Mouse (Mus musculus) cerebellum, adult 2 months (tissue): ENCODE results near the gene Mast4. TPM values are rescaled to one million over a fixed set of nuclear protein-coding genes. Genes with fewer than 3 reads are reported as not detected.
A peak's percentile ranks its signal among the peaks of the same experiment; 100 is the strongest.

Experiments used
- DNase-seq, 2 experiments: peaks; one replicate each; pipeline ENCODE4 v3.0.0; 2021
- H3K27ac ChIP-seq: fragments of 200-500 bp; 2 replicates; pipeline ENCODE4 v1.5.1; 2012; ENCODE audit warnings: low read length, control low read depth, inconsistent platforms; ENCODE audit not compliant: insufficient read depth
- H3K27me3 ChIP-seq: fragments of 200-500 bp; 2 replicates; pipeline ENCODE4 v1.6.1; 2012; ENCODE audit warnings: inconsistent platforms, mild to moderate bottlenecking, low read length, moderate library complexity; ENCODE audit not compliant: control insufficient read depth, insufficient read depth
- H3K4me1 ChIP-seq: fragments of 200-500 bp; 2 replicates; pipeline ENCODE4 v1.6.1; 2011; ENCODE audit warnings: low read length; ENCODE audit not compliant: control insufficient read depth, insufficient read depth
- H3K4me3 ChIP-seq: fragments of 200-500 bp; replicated peaks from 2 replicates; pipeline ENCODE3; 2011; ENCODE audit warnings: mild to moderate bottlenecking, low read depth, low read length, control low read depth; ENCODE audit not compliant: insufficient read depth
- CTCF ChIP-seq: fragments of 200-500 bp; IDR thresholded peaks from 2 replicates; pipeline ENCODE4 v1.5.1; 2011; ENCODE audit warnings: low read depth, mild to moderate bottlenecking, control low read depth, low read length, moderate library complexity, borderline replicate concordance; ENCODE audit not compliant: insufficient read depth
- POLR2A ChIP-seq: fragments of 200-500 bp; IDR thresholded peaks from 2 replicates; pipeline ENCODE4 v1.6.1; 2011; ENCODE audit warnings: low read length, control low read depth, borderline replicate concordance; ENCODE audit not compliant: insufficient read depth
- WGBS: fragments of 180-500 bp; shearing (Covaris S2); methylation state at CpG from one replicate; pipeline ENCODE4 v1.1.7; 2018; 5-methylcytosine and 5-hydroxymethylcytosine counted together
- polyA plus RNA-seq: library from polyadenylated mRNA; depleted of rRNA; stranded (reverse); fragments of >200 nt; gene quantifications from 2 replicates; pipeline ENCODE4 v1.2.3, GENCODE M21; 2012

Gene Mast4
- polyA plus RNA-seq, 1 experiment, result 21.2 TPM

GRCm38 (mm10) chr13:102755124-102755523, 579.2 kb downstream of the Mast4 start:
- WGBS, result 92% methylated on average over 8 of the region's 8 CpGs
- H3K4me3 ChIP-seq, result no peak overlapping the region

GRCm38 (mm10) chr13:102753714-102754556, 580.4 kb downstream of the Mast4 start:
- no peak overlapping the region for H3K27ac ChIP-seq
- no peaks in the 10 kb centered on the region for H3K27me3 ChIP-seq
- H3K4me3 ChIP-seq, result no peak overlapping the region
- DNase-seq, result no peak
- TF ChIP-seq CTCF (no peak), POLR2A (no peak)
- H3K4me1 ChIP-seq, result no peaks in the 10 kb centered on the region
- 78% methylated on average over 19 of the region's 19 CpGs for WGBS

More at GRCm38 (mm10) chr13:102755124-102755523, 579.2 kb downstream of the Mast4 start:
- Histone ChIP-seq H3K4me1 (no peaks in the 10 kb centered on the region), H3K27me3 (no peaks in the 10 kb centered on the region), H3K27ac (no peak overlapping the region)
- TF ChIP-seq POLR2A, result no peak
- no peak for TF ChIP-seq CTCF
- DNase-seq, result no peak

- no peaks in the 10 kb centered on the region for H3K4me1 ChIP-seq
These were observed 584.4 kb downstream of the Mast4 start for GRCm38 (mm10) chr13:102749891-102750290.

GRCm38 (mm10) chr13:102749194-102749593, 585.1 kb downstream of the Mast4 start:
- WGBS, result 53% methylated on average over 6 of the region's 6 CpGs
- no peak for TF ChIP-seq CTCF
- no peak for TF ChIP-seq POLR2A
- H3K27ac ChIP-seq, result no peak overlapping the region
- DNase-seq, result no peak
- H3K4me1 ChIP-seq, result no peaks in the 10 kb centered on the region
- H3K4me3 ChIP-seq, result no peak overlapping the region
- no peaks in the 10 kb centered on the region for H3K27me3 ChIP-seq

More at GRCm38 (mm10) chr13:102749891-102750290, 584.4 kb downstream of the Mast4 start:
- Histone ChIP-seq H3K4me3 (no peak overlapping the region), H3K27me3 (no peaks in the 10 kb centered on the region), H3K27ac (no peak overlapping the region)
- DNase-seq, result no peak
- WGBS, result 85% methylated on average over 10 of the region's 10 CpGs
- no peak for TF ChIP-seq POLR2A
- no peak for TF ChIP-seq CTCF

- DNase-seq, result no peak
- no peak overlapping the region for H3K27ac ChIP-seq
- WGBS, result 85% methylated on average over 17 of the region's 17 CpGs
- no peak overlapping the region for H3K4me3 ChIP-seq
- H3K27me3 ChIP-seq, result no peaks in the 10 kb centered on the region
- TF ChIP-seq CTCF (no peak), POLR2A (no peak)
- H3K4me1 ChIP-seq, result no peaks in the 10 kb centered on the region
These were observed 587.3 kb downstream of the Mast4 start for GRCm38 (mm10) chr13:102746803-102747561.

GRCm38 (mm10) chr13:102745626-102746342, 588.5 kb downstream of the Mast4 start:
- no peak overlapping the region for H3K4me3 ChIP-seq

GRCm38 (mm10) chr13:102745270-102745600, 589.1 kb downstream of the Mast4 start:
- Histone ChIP-seq H3K4me1 (no peaks in the 10 kb centered on the region), H3K27me3 (no peaks in the 10 kb centered on the region), H3K27ac (no peak overlapping the region), H3K4me3 (no peak overlapping the region)
- TF ChIP-seq POLR2A, result no peak
- TF ChIP-seq CTCF, result no peak
- DNase-seq, result no peak
- 95% methylated on average over 3 of the region's 3 CpGs for WGBS

More at GRCm38 (mm10) chr13:102745626-102746342, 588.5 kb downstream of the Mast4 start:
- DNase-seq, result peak in 1 of 2 experiments; percentile 17
- no peak for TF ChIP-seq POLR2A
- TF ChIP-seq CTCF, result no peak
- H3K27me3 ChIP-seq, result no peaks in the 10 kb centered on the region
- H3K27ac ChIP-seq, result no peak overlapping the region
- no peaks in the 10 kb centered on the region for H3K4me1 ChIP-seq
- WGBS, result 78% methylated on average over 9 of the region's 9 CpGs
